Mouse (Mus musculus) embryonic facial prominence, embryonic 15.5 days (tissue): ENCODE results near the gene Efl1. TPM values are rescaled to one million over a fixed set of nuclear protein-coding genes. Genes with fewer than 3 reads are reported as not detected.
A peak's percentile ranks its signal among the peaks of the same experiment; 100 is the strongest.

Source experiments
- ATAC-seq: fragments of 200-750 bp; cut with Nextera tagmentation; 2 replicates; pipeline ENCODE4 v1.8.0; 2017; ENCODE audit warnings: low read depth, moderate TSS enrichment; ENCODE audit not compliant: insufficient number of reproducible peaks, low FRiP score, low TSS enrichment
- H3K27ac ChIP-seq: fragments of 300-500 bp; sonication (generic); replicated peaks from 2 replicates; pipeline ENCODE4 v1.5.1; 2015; ENCODE audit warnings: mild to moderate bottlenecking, inconsistent platforms
- H3K27me3 ChIP-seq: fragments of 300-500 bp; sonication (generic); 2 replicates; pipeline ENCODE4 v1.6.1; 2015; ENCODE audit warnings: inconsistent platforms
- H3K36me3 ChIP-seq: fragments of 300-500 bp; sonication (generic); 2 replicates; pipeline ENCODE4 v1.6.1; 2015; ENCODE audit warnings: mild to moderate bottlenecking, inconsistent platforms
- H3K4me1 ChIP-seq: fragments of 300-500 bp; sonication (generic); 2 replicates; pipeline ENCODE4 v1.6.1; 2015; ENCODE audit warnings: inconsistent platforms
- H3K4me2 ChIP-seq: fragments of 300-500 bp; sonication (generic); replicated peaks from 2 replicates; pipeline ENCODE4 v1.6.1; 2015; ENCODE audit warnings: mild to moderate bottlenecking, inconsistent platforms
- H3K4me3 ChIP-seq: fragments of 300-500 bp; sonication (generic); replicated peaks from 2 replicates; pipeline ENCODE4 v1.5.1; 2015; ENCODE audit warnings: mild to moderate bottlenecking, inconsistent platforms
- H3K9ac ChIP-seq: fragments of 300-500 bp; sonication (generic); 2 replicates; pipeline ENCODE4 v1.6.1; 2015; ENCODE audit warnings: inconsistent platforms
- H3K9me3 ChIP-seq: fragments of 300-500 bp; sonication (generic); replicated peaks from 2 replicates; pipeline ENCODE4 v1.6.1; 2016; ENCODE audit warnings: inconsistent platforms
- WGBS: fragments of 180-500 bp; shearing (Covaris S2); methylation state at CpG from one replicate; pipeline ENCODE4 v1.1.7; 2015; 5-methylcytosine and 5-hydroxymethylcytosine counted together
- polyA plus RNA-seq: library from polyadenylated mRNA; unstranded; fragments of >200 nt; fragmentation: Nextera tagmentation; extraction: Ambion mirVana; gene quantifications from 2 replicates; pipeline ENCODE4 v1.2.1, GENCODE M21; 2015

Efl1 gene
- polyA plus RNA-seq, 1 experiment from 2014 or later = 22.5 TPM

DNA sequence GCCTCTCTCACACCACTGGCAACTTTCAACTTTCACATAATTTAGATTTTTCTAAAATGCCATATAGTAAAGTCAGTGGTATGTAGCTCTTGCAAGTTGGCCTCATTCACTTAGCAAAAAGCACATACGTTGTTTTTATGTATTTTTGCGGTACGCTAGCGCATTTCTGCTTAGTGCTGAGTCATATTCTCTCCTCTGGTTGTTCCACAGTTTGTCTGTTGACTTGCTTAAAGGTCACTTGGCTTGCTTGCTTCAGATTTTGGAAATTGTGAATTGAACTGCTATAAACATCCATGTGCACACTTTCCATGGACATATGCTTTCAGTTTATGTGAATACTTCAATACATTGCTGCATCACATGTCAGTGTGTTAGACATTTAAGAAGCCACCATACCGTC is 31.5 kb downstream of the Efl1 start:
- no peak overlapping the region for H3K4me2 ChIP-seq
- WGBS = 64% methylated on average over 5 of the region's 5 CpGs
- no peak overlapping the region for H3K27ac ChIP-seq
- no peak overlapping the region for H3K9ac ChIP-seq
- 0 out of 2 replicates have a peak, but pooled peaks cover 8% of the 10 kb centered on the region for H3K4me1 ChIP-seq
- H3K27me3 ChIP-seq = no peaks in the 10 kb centered on the region
- peaks cover 30% of the 10 kb centered on the region for H3K36me3 ChIP-seq
- no peak overlapping the region for H3K4me3 ChIP-seq
- no peaks in the 10 kb centered on the region for H3K9me3 ChIP-seq
- no peak for ATAC-seq

DNA sequence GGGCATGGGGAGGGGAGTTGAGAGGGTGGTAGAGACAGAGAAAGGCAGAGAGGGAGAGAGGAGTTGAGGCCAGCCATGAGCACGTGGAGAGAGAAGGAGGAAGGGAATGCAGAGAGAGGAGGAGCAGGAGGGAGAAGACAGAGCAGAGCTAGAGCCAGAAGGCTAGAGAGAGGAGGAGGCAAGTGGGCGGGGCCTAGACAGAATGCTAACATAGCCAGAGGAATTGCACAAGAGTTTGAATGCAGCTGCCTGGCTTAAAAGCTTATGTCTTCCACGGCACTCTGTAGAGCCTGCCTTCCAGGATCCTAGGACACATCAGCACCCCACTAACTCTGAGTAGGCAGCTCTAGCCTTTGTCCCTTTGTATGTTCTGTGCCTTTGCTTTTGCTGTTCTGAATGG is 40.3 kb downstream of the Efl1 start:
- H3K36me3 ChIP-seq = peaks cover 27% of the 10 kb centered on the region
- H3K27ac ChIP-seq = 0 out of 2 replicates have a peak overlapping the region, but pooled peaks have one; percentile 28
- H3K9ac ChIP-seq = no peak overlapping the region
- ATAC-seq = peak; percentile 60
- H3K4me2 ChIP-seq = no peak overlapping the region
- peaks cover 10% of the 10 kb centered on the region for H3K4me1 ChIP-seq
- H3K9me3 ChIP-seq = no peaks in the 10 kb centered on the region
- 24% methylated on average over 3 of the region's 3 CpGs for WGBS
- no peaks in the 10 kb centered on the region for H3K27me3 ChIP-seq
- H3K4me3 ChIP-seq = no peak overlapping the region

DNA sequence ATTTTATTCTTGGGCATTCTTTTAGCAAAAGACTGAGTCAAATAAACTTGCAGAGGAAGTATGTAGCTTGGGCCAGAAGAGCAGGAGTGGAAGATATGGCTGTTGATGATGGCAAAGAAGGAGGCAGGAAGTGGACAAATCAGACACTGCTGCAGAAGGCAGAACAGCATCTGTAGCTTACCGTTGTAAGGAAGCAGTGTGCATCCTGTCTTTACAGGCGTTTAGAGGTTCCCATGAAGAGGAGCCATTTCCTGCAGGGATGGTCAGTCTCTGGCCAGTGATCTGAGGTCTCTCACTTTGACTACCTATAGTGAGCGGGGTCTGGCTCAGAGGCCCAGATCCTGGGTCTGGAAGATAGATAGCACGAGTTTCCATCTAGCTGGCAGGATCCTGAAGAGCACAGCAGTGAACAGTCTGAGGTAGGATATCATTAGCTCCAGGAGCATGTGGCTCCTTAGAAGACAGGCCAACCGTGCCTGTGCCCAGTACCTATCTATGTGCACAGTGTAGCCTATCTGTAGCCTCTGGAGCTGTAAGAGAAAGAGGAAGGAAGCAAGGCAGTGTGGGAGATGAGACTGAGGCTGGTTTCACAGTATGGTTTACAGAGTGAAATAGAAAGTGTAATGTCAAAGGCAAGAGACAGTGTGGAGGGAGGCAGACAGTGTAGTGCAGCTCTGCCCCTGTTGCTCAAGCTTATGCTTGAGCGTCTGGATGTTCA is 42.8 kb downstream of the Efl1 start:
- H3K9ac ChIP-seq = no peak overlapping the region
- WGBS = 78% methylated on average over 6 of the region's 6 CpGs

GRCm38 (mm10) chr7:82697668-82698067 is 49.3 kb downstream of the Efl1 start:
- H3K27ac ChIP-seq = no peak overlapping the region
- WGBS = 79% methylated on average over 8 of the region's 8 CpGs
- H3K9me3 ChIP-seq = no peaks in the 10 kb centered on the region
- no peak overlapping the region for H3K4me2 ChIP-seq
- no peaks in the 10 kb centered on the region for H3K27me3 ChIP-seq
- ATAC-seq = no peak
- no peak overlapping the region for H3K4me3 ChIP-seq
- no peaks in the 10 kb centered on the region; the same call in 1 of the 2 replicates for H3K4me1 ChIP-seq
- no peak overlapping the region for H3K9ac ChIP-seq
- peaks cover 35% of the 10 kb centered on the region for H3K36me3 ChIP-seq

More for the DNA sequence above, 42.8 kb downstream of the Efl1 start:
- Histone ChIP-seq H3K4me3 (no peak overlapping the region), H3K36me3 (peaks cover 27% of the 10 kb centered on the region), H3K9me3 (no peaks in the 10 kb centered on the region), H3K4me1 (peaks cover 10% of the 10 kb centered on the region), H3K27ac (no peak overlapping the region), H3K4me2 (no peak overlapping the region), H3K27me3 (no peaks in the 10 kb centered on the region)
- ATAC-seq = no peak

GRCm38 (mm10) chr7:82698968-82699367 is 50.6 kb downstream of the Efl1 start:
- H3K9ac ChIP-seq = no peak overlapping the region
- no peaks in the 10 kb centered on the region for H3K9me3 ChIP-seq
- H3K4me3 ChIP-seq = no peak overlapping the region
- no peak for ATAC-seq
- no peak overlapping the region for H3K4me2 ChIP-seq
- peaks cover 22% of the 10 kb centered on the region for H3K36me3 ChIP-seq
- H3K27me3 ChIP-seq = no peaks in the 10 kb centered on the region
- no peak overlapping the region for H3K27ac ChIP-seq
- WGBS = 90% methylated on average over 3 of the region's 3 CpGs
- no peaks in the 10 kb centered on the region; the same call in 1 of the 2 replicates for H3K4me1 ChIP-seq

DNA sequence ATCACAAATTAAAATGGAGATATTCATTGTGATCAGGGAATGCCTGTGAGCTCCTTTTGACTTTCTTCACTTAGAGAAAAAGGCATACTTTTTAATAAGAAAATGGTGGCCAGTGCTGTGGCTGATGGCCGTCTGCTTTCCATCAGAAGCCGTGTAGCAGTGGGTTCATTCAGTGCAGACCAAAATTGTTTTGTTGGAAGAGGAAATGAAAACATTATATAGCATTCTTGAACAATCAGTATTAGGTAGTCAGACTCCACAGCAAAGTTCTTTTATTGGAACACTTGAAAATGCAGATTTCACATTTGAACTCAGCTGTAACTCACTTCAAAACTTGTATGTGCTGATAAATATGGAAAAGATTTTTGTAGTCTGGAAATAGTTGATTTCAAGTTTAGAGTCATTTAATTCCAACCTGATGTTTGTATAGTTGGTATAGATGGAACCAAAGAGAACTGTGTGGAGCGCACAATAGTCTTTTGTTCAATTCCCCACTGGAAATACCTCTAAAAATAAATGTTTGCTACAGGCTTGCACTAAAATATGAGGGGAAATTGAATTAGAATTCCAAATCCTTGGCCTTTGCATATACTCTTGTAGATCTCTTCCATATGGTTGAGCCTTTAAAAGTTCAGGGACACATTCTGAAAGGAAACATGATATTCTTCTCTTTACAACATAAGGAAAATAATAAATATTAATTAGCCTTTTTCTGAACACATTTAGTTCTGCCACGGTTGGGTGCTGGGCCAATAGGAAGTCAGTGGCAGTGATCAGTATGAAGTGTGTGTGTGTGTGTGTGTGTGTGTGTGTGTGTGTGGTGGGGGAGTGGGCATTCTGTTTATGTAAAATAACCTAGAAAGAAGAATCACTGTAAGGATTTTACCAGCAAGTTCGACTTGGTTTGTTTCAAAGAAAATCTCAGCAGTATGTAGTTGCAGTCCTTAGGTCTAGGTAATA is 54.2 kb downstream of the Efl1 start:
- H3K27ac ChIP-seq = peak overlapping the region; percentile 71
- no peaks in the 10 kb centered on the region; the same call in 1 of the 2 replicates for H3K4me1 ChIP-seq
- H3K9me3 ChIP-seq = no peaks in the 10 kb centered on the region
- 31% methylated on average over 5 of the region's 5 CpGs for WGBS
- H3K36me3 ChIP-seq = peaks cover 17% of the 10 kb centered on the region
- ATAC-seq = peak; percentile 73
- no peak overlapping the region for H3K4me3 ChIP-seq
- H3K4me2 ChIP-seq = no peak overlapping the region
- no peaks in the 10 kb centered on the region for H3K27me3 ChIP-seq
- H3K9ac ChIP-seq = no peak overlapping the region

- no peak overlapping the region for H3K27ac ChIP-seq
- ATAC-seq = no peak
- H3K9ac ChIP-seq = no peak overlapping the region
- H3K9me3 ChIP-seq = no peaks in the 10 kb centered on the region
- H3K36me3 ChIP-seq = 0 out of 2 replicates have a peak, but pooled peaks cover 6% of the 10 kb centered on the region
- H3K27me3 ChIP-seq = no peaks in the 10 kb centered on the region
- peaks cover under 1% of the 10 kb centered on the region; the same call in 1 of the 2 replicates for H3K4me1 ChIP-seq
- no peak overlapping the region for H3K4me2 ChIP-seq
- no peak overlapping the region for H3K4me3 ChIP-seq
- 96% methylated on average over 4 of the region's 4 CpGs for WGBS
Observed at GRCm38 (mm10) chr7:82709172-82709571, 60.8 kb downstream of the Efl1 start.

DNA sequence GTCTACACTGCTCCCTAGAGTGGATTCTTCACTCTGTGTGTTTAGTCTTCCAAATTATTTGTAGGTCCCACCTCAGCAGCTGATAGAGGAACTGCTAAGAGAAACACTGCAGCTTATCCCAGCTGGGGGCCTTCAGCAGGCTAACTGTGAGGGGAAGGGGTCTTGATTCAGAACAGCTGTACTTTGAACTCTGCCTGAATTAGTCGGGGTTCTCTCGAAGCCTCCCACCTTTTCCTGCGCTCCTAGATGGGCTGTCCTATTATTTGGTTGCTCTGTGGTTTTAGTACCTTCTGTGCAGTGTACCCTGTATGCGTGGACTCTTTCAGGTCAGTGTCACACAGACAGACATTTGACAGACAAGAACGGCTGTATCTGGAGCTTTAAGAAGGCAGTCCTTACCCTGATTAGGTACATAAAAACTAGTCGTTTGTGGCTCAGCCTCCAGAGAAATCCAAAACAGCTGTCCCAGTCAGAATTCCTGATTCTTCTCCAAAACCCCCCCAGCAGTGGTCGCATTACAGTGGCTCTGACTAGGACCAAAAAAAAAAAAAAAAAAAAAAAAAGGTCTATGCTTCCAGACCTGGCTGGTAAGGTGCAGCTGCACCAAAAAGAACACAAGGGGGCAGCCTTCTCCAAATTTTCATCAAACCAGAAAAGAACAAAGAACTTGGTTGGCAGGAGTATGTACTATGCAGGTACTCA is 66.9 kb downstream of the Efl1 start:
- peak overlapping the region; percentile 85 for H3K27ac ChIP-seq
- no peak overlapping the region for H3K4me3 ChIP-seq
- no peaks in the 10 kb centered on the region for H3K27me3 ChIP-seq
- H3K36me3 ChIP-seq = no peaks in the 10 kb centered on the region
- 16% methylated on average over 7 of the region's 7 CpGs for WGBS
- peak; percentile 68 for ATAC-seq
- 0 out of 2 replicates have a peak overlapping the region, but pooled peaks have one; percentile 15 for H3K4me2 ChIP-seq
- peaks cover 27% of the 10 kb centered on the region for H3K4me1 ChIP-seq
- no peaks in the 10 kb centered on the region for H3K9me3 ChIP-seq
- H3K9ac ChIP-seq = no peak overlapping the region

DNA sequence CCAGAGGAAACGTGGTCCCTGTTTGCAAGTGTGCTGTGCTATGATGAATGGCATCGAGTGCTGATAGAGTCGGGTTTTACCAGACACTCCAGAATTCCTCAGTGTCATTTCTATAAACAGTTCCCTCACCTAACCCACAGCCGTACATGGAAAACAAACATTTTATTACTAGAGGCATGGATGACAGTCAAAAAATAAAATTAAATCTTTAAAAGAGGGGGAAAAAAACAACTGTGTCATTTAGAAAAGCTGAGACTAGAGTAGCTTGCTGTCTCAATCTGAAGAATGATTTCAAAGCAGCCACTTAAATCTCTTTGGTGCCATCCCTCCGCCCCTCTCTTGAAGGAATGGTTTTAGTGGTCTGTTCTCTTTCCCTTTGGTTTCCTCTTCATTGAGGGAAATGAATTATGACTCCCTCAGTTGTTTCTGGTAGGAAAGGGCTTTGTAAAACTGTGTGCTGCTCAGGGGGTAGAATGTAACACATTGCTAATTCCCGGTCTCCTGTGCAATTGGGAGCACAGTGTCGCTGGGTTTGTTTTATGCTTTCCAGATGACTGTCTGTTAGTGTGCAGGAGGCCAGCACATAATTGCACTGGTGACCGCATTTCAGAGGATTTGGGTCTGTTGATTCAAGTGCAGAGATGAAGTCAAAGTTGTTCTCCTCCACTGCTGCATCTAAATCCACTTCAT is 67.6 kb downstream of the Efl1 start:
- Histone ChIP-seq H3K9me3 (no peaks in the 10 kb centered on the region), H3K4me2 (peak overlapping the region; percentile 15; the same call in 1 of the 2 replicates), H3K4me3 (no peak overlapping the region), H3K27ac (peak overlapping the region; percentile 85), H3K9ac (no peak overlapping the region), H3K27me3 (no peaks in the 10 kb centered on the region), H3K4me1 (peaks cover 34% of the 10 kb centered on the region), H3K36me3 (no peaks in the 10 kb centered on the region)
- peak; percentile 35; the same call in 1 of the 2 replicates for ATAC-seq
- WGBS = 12% methylated on average over 8 of the region's 8 CpGs

- Histone ChIP-seq H3K27ac (no peak overlapping the region), H3K9ac (no peak overlapping the region), H3K4me2 (no peak overlapping the region), H3K4me1 (peaks cover 53% of the 10 kb centered on the region), H3K9me3 (no peaks in the 10 kb centered on the region), H3K4me3 (no peak overlapping the region), H3K36me3 (no peaks in the 10 kb centered on the region), H3K27me3 (no peaks in the 10 kb centered on the region)
- ATAC-seq = no peak
- WGBS = 70% methylated on average over 5 of the region's 5 CpGs
Observed at GRCm38 (mm10) chr7:82719285-82719684, 70.9 kb downstream of the Efl1 start.
